Mouse (Mus musculus): ENCODE results near the gene Snn. TPM values are rescaled to one million over a fixed set of nuclear protein-coding genes. Genes with fewer than 3 reads are reported as not detected.

The Snn gene
- polyA plus RNA-seq, 1 experiment from 2014 or later = 133 TPM

DNA sequence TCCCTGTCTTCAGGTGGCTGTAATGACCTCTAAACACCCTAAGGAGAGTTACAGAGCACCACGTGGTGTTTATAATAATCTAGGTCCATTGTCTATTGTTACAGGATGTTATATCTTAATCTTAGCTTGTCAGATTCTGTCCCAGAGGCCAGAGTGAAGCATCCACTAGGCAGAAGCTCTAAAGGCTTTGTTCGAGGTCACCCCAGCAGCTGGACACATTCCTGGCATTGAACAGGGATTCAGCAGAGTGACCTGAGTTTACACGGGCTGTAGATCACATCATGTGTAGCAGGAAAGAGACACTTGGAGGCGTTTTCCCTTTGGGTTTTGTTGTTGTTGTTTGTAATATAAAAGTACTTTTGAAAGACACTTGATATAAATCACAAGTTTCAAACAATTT, 31.3 kb downstream of the Snn start:
- ATAC-seq = no peak
- no peaks in the 10 kb centered on the region for H3K27me3 ChIP-seq
- H3K36me3 ChIP-seq = peaks cover 61% of the 10 kb centered on the region
- H3K27ac ChIP-seq = no peak overlapping the region
- peaks cover 7% of the 10 kb centered on the region; the same call in 1 of the 2 replicates for H3K4me1 ChIP-seq (replicated peaks)
- H3K9me3 ChIP-seq = no peaks in the 10 kb centered on the region
- H3K4me3 ChIP-seq (replicated peaks) = no peak overlapping the region
- 76% methylated on average over 4 of the region's 4 CpGs for WGBS
- no peak overlapping the region for H3K9ac ChIP-seq (replicated peaks)
- no peak overlapping the region for H3K4me2 ChIP-seq (replicated peaks)

GRCm38 (mm10) chr16:11092523-11092922, 31.8 kb downstream of the Snn start:
- Histone ChIP-seq H3K4me2 (replicated peaks) (no peak overlapping the region), H3K27me3 (no peaks in the 10 kb centered on the region), H3K9me3 (no peaks in the 10 kb centered on the region), H3K4me3 (replicated peaks) (no peak overlapping the region), H3K36me3 (peaks cover 57% of the 10 kb centered on the region), H3K9ac (replicated peaks) (no peak overlapping the region), H3K27ac (no peak overlapping the region), H3K4me1 (replicated peaks) (peaks cover 5% of the 10 kb centered on the region; the same call in 1 of the 2 replicates)
- no peak for ATAC-seq
- WGBS = 88% methylated on average over 3 of the region's 3 CpGs

- Histone ChIP-seq H3K27me3 (no peaks in the 10 kb centered on the region), H3K27ac (no peak overlapping the region), H3K9me3 (no peaks in the 10 kb centered on the region), H3K36me3 (peaks cover 43% of the 10 kb centered on the region), H3K4me2 (replicated peaks) (no peak overlapping the region), H3K4me3 (replicated peaks) (no peak overlapping the region), H3K4me1 (replicated peaks) (no peaks in the 10 kb centered on the region), H3K9ac (replicated peaks) (no peak overlapping the region)
- WGBS = 90% methylated on average over 13 of the region's 13 CpGs
- no peak for ATAC-seq
Observed at GRCm38 (mm10) chr16:11093717-11094386, 33.1 kb downstream of the Snn start.

- 92% methylated on average over 3 of the region's 3 CpGs for WGBS
- H3K4me3 ChIP-seq (replicated peaks) = no peak overlapping the region
- no peaks in the 10 kb centered on the region for H3K27me3 ChIP-seq
- H3K9ac ChIP-seq (replicated peaks) = no peak overlapping the region
- H3K36me3 ChIP-seq = peaks cover 17% of the 10 kb centered on the region
- H3K27ac ChIP-seq = no peak overlapping the region
- H3K4me2 ChIP-seq (replicated peaks) = no peak overlapping the region
- ATAC-seq = no peak
- H3K4me1 ChIP-seq (replicated peaks) = no peaks in the 10 kb centered on the region
- no peaks in the 10 kb centered on the region for H3K9me3 ChIP-seq
Observed at GRCm38 (mm10) chr16:11097301-11097700, 36.6 kb downstream of the Snn start.

DNA sequence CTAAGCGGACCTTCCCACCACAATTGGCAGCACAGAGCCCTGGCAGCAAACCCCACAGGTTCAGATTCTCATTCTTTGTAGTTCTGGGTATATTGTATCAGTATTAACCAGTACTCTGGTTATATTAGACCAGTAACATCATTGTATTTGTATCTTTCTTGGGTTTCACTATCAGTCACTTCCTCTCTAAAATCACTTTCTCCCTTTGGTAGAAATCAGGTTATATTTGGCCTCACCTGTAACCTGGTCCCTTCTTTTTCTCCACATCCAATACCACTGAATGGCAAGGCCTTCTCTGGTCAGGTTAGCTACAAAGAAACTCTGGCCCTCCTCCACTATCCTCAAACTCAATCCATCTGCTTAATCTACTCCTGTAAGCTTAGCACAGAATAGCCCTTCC, 44.2 kb downstream of the Snn start:
- H3K36me3 ChIP-seq = peaks cover 28% of the 10 kb centered on the region
- H3K9me3 ChIP-seq = no peaks in the 10 kb centered on the region
- H3K27me3 ChIP-seq = no peaks in the 10 kb centered on the region
- no peaks in the 10 kb centered on the region for H3K4me1 ChIP-seq (replicated peaks)
- WGBS = 79% methylated on average over 1 of the region's 1 CpGs
- H3K4me3 ChIP-seq (replicated peaks) = no peak overlapping the region
- H3K27ac ChIP-seq = no peak overlapping the region
- no peak overlapping the region for H3K4me2 ChIP-seq (replicated peaks)
- H3K9ac ChIP-seq (replicated peaks) = no peak overlapping the region
- no peak for ATAC-seq

- no peak overlapping the region for H3K4me3 ChIP-seq (replicated peaks)
- H3K9ac ChIP-seq (replicated peaks) = no peak overlapping the region
- H3K9me3 ChIP-seq = no peaks in the 10 kb centered on the region
- peaks cover 20% of the 10 kb centered on the region for H3K36me3 ChIP-seq
- no peak overlapping the region for H3K27ac ChIP-seq
- H3K4me2 ChIP-seq (replicated peaks) = no peak overlapping the region
- no peaks in the 10 kb centered on the region for H3K27me3 ChIP-seq
- ATAC-seq = no peak
- 80% methylated on average over 4 of the region's 4 CpGs for WGBS
- H3K4me1 ChIP-seq (replicated peaks) = no peaks in the 10 kb centered on the region
Observed at GRCm38 (mm10) chr16:11109198-11109740, 48.5 kb downstream of the Snn start.

DNA sequence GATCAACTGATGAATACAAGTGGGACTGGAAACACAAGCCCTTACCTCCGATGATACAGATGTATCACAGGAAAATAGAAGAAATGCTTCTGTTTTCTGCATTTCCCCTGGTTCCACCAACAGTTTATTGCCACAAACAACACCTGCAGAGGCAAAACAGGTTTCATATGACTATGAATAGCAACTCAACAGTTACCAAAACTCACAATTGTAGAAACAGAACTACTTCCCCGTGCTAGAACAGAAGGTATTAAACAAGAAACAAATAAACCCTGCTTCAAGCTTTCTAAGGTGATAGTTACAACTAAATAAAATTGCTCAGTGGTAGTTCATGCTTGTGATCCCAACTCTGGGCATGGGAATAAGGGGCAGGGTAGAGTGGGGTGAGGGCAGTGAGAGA, 61.9 kb downstream of the Snn start:
- H3K36me3 ChIP-seq = peaks cover 41% of the 10 kb centered on the region
- no peak for ATAC-seq
- 94% methylated on average over 2 of the region's 2 CpGs for WGBS

DNA sequence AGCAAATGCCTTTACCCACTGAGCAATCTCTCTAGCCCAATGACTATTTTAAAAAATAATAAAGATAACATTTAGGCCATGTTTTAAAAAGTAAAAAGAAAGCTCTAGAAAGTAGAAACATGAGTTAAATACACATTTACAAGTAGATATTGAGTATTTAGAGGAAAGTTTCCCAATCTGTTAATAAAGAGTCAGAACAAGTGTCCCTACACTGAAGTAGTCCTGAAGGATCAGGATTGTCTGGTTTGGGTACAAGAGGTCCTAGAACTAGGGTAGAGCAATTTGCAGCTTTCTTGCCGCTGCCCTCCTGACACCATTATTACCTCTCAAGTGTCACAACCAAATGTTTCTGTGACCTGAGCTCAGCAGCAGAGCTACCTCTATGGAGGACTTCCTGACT, 63.4 kb downstream of the Snn start:
- Histone ChIP-seq H3K4me1 (replicated peaks) (no peaks in the 10 kb centered on the region), H3K27me3 (no peaks in the 10 kb centered on the region), H3K27ac (no peak overlapping the region), H3K36me3 (peaks cover 43% of the 10 kb centered on the region), H3K4me2 (replicated peaks) (no peak overlapping the region), H3K9ac (replicated peaks) (no peak overlapping the region), H3K4me3 (replicated peaks) (no peak overlapping the region), H3K9me3 (no peaks in the 10 kb centered on the region)
- ATAC-seq = no peak
- 100% methylated on average over 1 of the region's 1 CpGs for WGBS

More for the DNA sequence above, 61.9 kb downstream of the Snn start:
- Histone ChIP-seq H3K4me3 (replicated peaks) (no peak overlapping the region), H3K9ac (replicated peaks) (no peak overlapping the region), H3K27me3 (no peaks in the 10 kb centered on the region), H3K9me3 (no peaks in the 10 kb centered on the region), H3K4me1 (replicated peaks) (no peaks in the 10 kb centered on the region), H3K4me2 (replicated peaks) (no peak overlapping the region), H3K27ac (no peak overlapping the region)

Other genes with a start within 250 kb of the Snn start
- not detected in 2 replicates for gene Gm11172, start 248.0 kb upstream of the Snn start, polyA plus RNA-seq (2015; fragmentation: Nextera tagmentation; extraction: Ambion mirVana)
- gene Rmi2, start 225.9 kb upstream of the Snn start, polyA plus RNA-seq (2015; fragmentation: Nextera tagmentation; extraction: Ambion mirVana) = 0.68 and 1.0 TPM in 2 replicates
- 31.5 and 33.5 TPM in 2 replicates for gene Litaf, start 5.2 kb downstream of the Snn start, polyA plus RNA-seq (2015; fragmentation: Nextera tagmentation; extraction: Ambion mirVana)
- gene Txndc11, start 73.7 kb downstream of the Snn start, polyA plus RNA-seq (2015; fragmentation: Nextera tagmentation; extraction: Ambion mirVana) = 27.5 and 30.0 TPM in 2 replicates
- gene Zc3h7a, start 115.4 kb downstream of the Snn start, polyA plus RNA-seq (2015; fragmentation: Nextera tagmentation; extraction: Ambion mirVana) = 75.1 and 79.3 TPM in 2 replicates
- gene Rsl1d1, start 142.4 kb downstream of the Snn start, polyA plus RNA-seq (2015; fragmentation: Nextera tagmentation; extraction: Ambion mirVana) = 165 and 168 TPM in 2 replicates
- gene Gspt1, start 193.4 kb downstream of the Snn start, polyA plus RNA-seq (2015; fragmentation: Nextera tagmentation; extraction: Ambion mirVana) = 51.2 and 55.2 TPM in 2 replicates